8 mouse cellular contexts compared by ENCODE assay signal in genomic region chr2:154613118-154614115, GRCm38 (mm10). TPM values are rescaled to one million over a fixed set of nuclear protein-coding genes. Genes with fewer than 3 reads are reported as not detected.
DNase-seq lines count a peak whose midpoint lies in the region; ATAC-seq lines count a peak whose summit lies in the region.

Gene Zfp341 (plus strand): TSS chr2:154613297.
Gene 4930519P11Rik (minus strand): TSS chr2:154613437.

- peak; percentile 80 for ATAC-seq in megakaryocyte progenitor cell, adult 5-6 weeks (replicated peaks; ENCODE audit: poor library complexity)

- peak; percentile 94 to 97 for DNase-seq in adrenal gland, adult (ENCODE audit: inconsistent age in 2 of 2, low spot score in 1 of 2)
- peak; percentile 89 for DNase-seq in embryo, embryonic 10 days (ENCODE audit: low spot score)
- DNase-seq in gastrocnemius, postnatal 10 days = peak; percentile 89
- DNase-seq in induced T-regulatory cell, adult 2 months (ENCODE audit: low read depth) = peak; percentile 93
- peak; percentile 79 to 94 for DNase-seq in left cerebral cortex, postnatal 10 days (ENCODE audit: extremely low spot score in 1 of 2, low spot score in 2 of 2)
- peak; percentile 92 for DNase-seq in right cerebral cortex, postnatal 10 days (ENCODE audit: low spot score in 2 of 2)
- DNase-seq in urinary bladder, postnatal 14 days (ENCODE audit: low spot score) = peak; percentile 87

- intact Hi-C loops in left cerebral cortex, postnatal 10 days (cut with DNase I) = loop anchor here (5.0 to 10.0 kb wide), 3 partner anchors 59 to 201 kb away; partner anchors contain the start of genes Actl10 and Necab3

RNA-seq across cellular contexts. Expression of gene Zfp341, which starts in this region (rescaled TPM):
- 1 to 10 TPM; 1.8 to 2.3 TPM for total RNA-seq in gastrocnemius, postnatal 10 days (2021)
- 10 to 100 TPM; 14.3 to 14.7 TPM for total RNA-seq in left cerebral cortex, postnatal 10 days (2021)
- total RNA-seq in megakaryocyte progenitor cell, adult 5-6 weeks (2015) = 3.3 and 4.0 TPM in 2 replicates
- total RNA-seq in megakaryocyte progenitor cell, adult 5-6 weeks (2017) = 1.2 and 2.3 TPM in 2 replicates

RNA-seq across cellular contexts. Expression of gene 4930519P11Rik, which starts in this region (rescaled TPM):
- not detected for total RNA-seq in gastrocnemius, postnatal 10 days (2021)
- not detected for total RNA-seq in left cerebral cortex, postnatal 10 days (2021)
- 0.54 TPM in 1 of 2 replicates, not detected in the other for total RNA-seq in megakaryocyte progenitor cell, adult 5-6 weeks (2015)
- total RNA-seq in megakaryocyte progenitor cell, adult 5-6 weeks (2017) = not detected in 2 replicates

Comparison
In these comparisons a context has a peak if more than half of its experiments do, and no peak if none do; other contexts are left out.
1. Peak in every context shown above with its lines: DNase-seq and ATAC-seq.